Mouse (Mus musculus) neural tube, embryonic 12.5 days (tissue): ENCODE results near the gene Ppt2. TPM values are rescaled to one million over a fixed set of nuclear protein-coding genes. Genes with fewer than 3 reads are reported as not detected.

Experiments used
- ATAC-seq: fragments of 200-750 bp; cut with Nextera tagmentation; 2 replicates; pipeline ENCODE4 v1.8.0; 2017; ENCODE audit warnings: low read depth, mild to moderate bottlenecking, moderate TSS enrichment, moderate library complexity; ENCODE audit not compliant: low FRiP score
- H3K27ac ChIP-seq: fragments of 300-500 bp; sonication (generic); 2 replicates; pipeline ENCODE4 v1.5.1; 2016
- H3K27me3 ChIP-seq: fragments of 300-500 bp; sonication (generic); replicated peaks from 2 replicates; pipeline ENCODE4 v1.6.1; 2016; ENCODE audit warnings: mild to moderate bottlenecking
- H3K36me3 ChIP-seq: fragments of 300-500 bp; sonication (generic); 2 replicates; pipeline ENCODE4 v1.6.1; 2016; ENCODE audit warnings: mild to moderate bottlenecking
- H3K4me1 ChIP-seq: fragments of 300-500 bp; sonication (generic); 2 replicates; pipeline ENCODE4 v1.6.1; 2016
- H3K4me2 ChIP-seq: fragments of 300-500 bp; sonication (generic); replicated peaks from 2 replicates; pipeline ENCODE4 v1.6.1; 2016; ENCODE audit warnings: mild to moderate bottlenecking
- H3K4me3 ChIP-seq: fragments of 300-500 bp; sonication (generic); 2 replicates; pipeline ENCODE4 v1.5.1; 2016
- H3K9ac ChIP-seq: fragments of 300-500 bp; sonication (generic); 2 replicates; pipeline ENCODE4 v1.6.1; 2016; ENCODE audit warnings: mild to moderate bottlenecking
- H3K9me3 ChIP-seq: fragments of 300-500 bp; sonication (generic); 2 replicates; pipeline ENCODE4 v1.6.1; 2016; ENCODE audit warnings: mild to moderate bottlenecking
- WGBS: fragments of 180-500 bp; shearing (Covaris S2); methylation state at CpG from one replicate; pipeline ENCODE4 v1.1.7; 2016; 5-methylcytosine and 5-hydroxymethylcytosine counted together
- polyA plus RNA-seq: library from polyadenylated mRNA; unstranded; fragments of >200 nt; fragmentation: Nextera tagmentation; extraction: Ambion mirVana; gene quantifications from 2 replicates; pipeline ENCODE4 v1.2.1, GENCODE M21; 2016

Gene Ppt2
- polyA plus RNA-seq, 1 experiment from 2014 or later, result 22.9 TPM

- H3K36me3 ChIP-seq, result peaks cover 38% of the 10 kb centered on the region
- no peak overlapping the region for H3K4me2 ChIP-seq
- H3K4me3 ChIP-seq, result no peak overlapping the region
- 78% methylated on average over 9 of the region's 9 CpGs for WGBS
- no peak overlapping the region for H3K27ac ChIP-seq
- H3K9me3 ChIP-seq, result no peaks in the 10 kb centered on the region
- H3K9ac ChIP-seq, result no peak overlapping the region
- H3K4me1 ChIP-seq, result peaks cover 25% of the 10 kb centered on the region
- no peak for ATAC-seq
- H3K27me3 ChIP-seq, result no peaks in the 10 kb centered on the region
These were observed 28.4 kb downstream of the Ppt2 start for GRCm38 (mm10) chr17:34599891-34600290.

- WGBS, result 23% methylated on average over 6 of the region's 6 CpGs
- no peak for ATAC-seq
- Histone ChIP-seq H3K27me3 (no peaks in the 10 kb centered on the region), H3K27ac (no peak within 1 kb of the TSS), H3K4me2 (0 out of 2 replicates have a peak within 1 kb of the TSS, but pooled peaks have one; percentile 1), H3K4me1 (peaks cover 39% of the 10 kb centered on the region), H3K9ac (no peak within 1 kb of the TSS), H3K4me3 (no peak within 1 kb of the TSS), H3K36me3 (peaks cover 44% of the 10 kb centered on the region), H3K9me3 (no peaks in the 10 kb centered on the region)
These were observed 30.7 kb downstream of the Ppt2 start, which contains the start of gene Ager for GRCm38 (mm10) chr17:34597566-34598095. Gene Ager (plus strand): TSS chr17:34597862.

GRCm38 (mm10) chr17:34596098-34596497 lies 32.2 kb downstream of the Ppt2 start:
- Histone ChIP-seq H3K4me3 (no peak overlapping the region), H3K27ac (no peak overlapping the region), H3K9ac (no peak overlapping the region), H3K9me3 (no peaks in the 10 kb centered on the region), H3K4me2 (no peak overlapping the region), H3K4me1 (peaks cover 38% of the 10 kb centered on the region), H3K36me3 (peaks cover 35% of the 10 kb centered on the region), H3K27me3 (no peaks in the 10 kb centered on the region)
- ATAC-seq, result no peak
- 76% methylated on average over 8 of the region's 8 CpGs for WGBS

GRCm38 (mm10) chr17:34593752-34594525 lies 34.4 kb downstream of the Ppt2 start:
- H3K27me3 ChIP-seq, result no peaks in the 10 kb centered on the region
- H3K36me3 ChIP-seq, result peaks cover 19% of the 10 kb centered on the region
- H3K4me2 ChIP-seq, result peak overlapping the region; percentile 93
- peak overlapping the region; percentile 98 for H3K9ac ChIP-seq
- peaks cover 58% of the 10 kb centered on the region for H3K4me1 ChIP-seq
- H3K27ac ChIP-seq, result 0 out of 2 replicates have a peak overlapping the region, but pooled peaks have one; percentile 10
- H3K9me3 ChIP-seq, result no peaks in the 10 kb centered on the region
- WGBS, result 50% methylated on average over 34 of the region's 34 CpGs
- no peak for ATAC-seq
- H3K4me3 ChIP-seq, result peak overlapping the region; percentile 84

- Histone ChIP-seq H3K9ac (peak overlapping the region; percentile 98), H3K4me1 (peaks cover 66% of the 10 kb centered on the region), H3K36me3 (peaks cover 19% of the 10 kb centered on the region)
These were observed 35.4 kb downstream of the Ppt2 start for GRCm38 (mm10) chr17:34592581-34593549.

GRCm38 (mm10) chr17:34591994-34592375 lies 36.3 kb downstream of the Ppt2 start:
- no peaks in the 10 kb centered on the region for H3K27me3 ChIP-seq
- peaks cover 19% of the 10 kb centered on the region for H3K36me3 ChIP-seq
- peak overlapping the region; percentile 98 for H3K9ac ChIP-seq
- H3K4me2 ChIP-seq, result peak overlapping the region; percentile 93
- H3K27ac ChIP-seq, result peak overlapping the region; percentile 96
- H3K4me1 ChIP-seq, result peaks cover 66% of the 10 kb centered on the region
- WGBS, result 2% methylated on average over 29 of the region's 35 CpGs
- peak overlapping the region; percentile 84 for H3K4me3 ChIP-seq
- H3K9me3 ChIP-seq, result no peaks in the 10 kb centered on the region
- peak; percentile 35 for ATAC-seq

More at GRCm38 (mm10) chr17:34592581-34593549, 35.4 kb downstream of the Ppt2 start:
- Histone ChIP-seq H3K27me3 (no peaks in the 10 kb centered on the region), H3K4me2 (peak overlapping the region; percentile 93), H3K27ac (peak overlapping the region; percentile 96), H3K4me3 (peak overlapping the region; percentile 84), H3K9me3 (no peaks in the 10 kb centered on the region)
- peak; percentile 31 for ATAC-seq
- 1% methylated on average over 32 of the region's 32 CpGs for WGBS

GRCm38 (mm10) chr17:34591029-34591993 lies 37.0 kb downstream of the Ppt2 start, which contains the start of gene Pbx2:
Gene Pbx2 (plus strand): TSS chr17:34591266.
- H3K9me3 ChIP-seq, result no peaks in the 10 kb centered on the region
- H3K27me3 ChIP-seq, result no peaks in the 10 kb centered on the region
- H3K4me2 ChIP-seq, result peak within 1 kb of the TSS; percentile 93
- H3K4me1 ChIP-seq, result peaks cover 70% of the 10 kb centered on the region
- H3K36me3 ChIP-seq, result peaks cover 19% of the 10 kb centered on the region
- peak within 1 kb of the TSS; percentile 98 for H3K9ac ChIP-seq
- H3K27ac ChIP-seq, result peak within 1 kb of the TSS; percentile 96
- ATAC-seq, result peak; percentile 4; the same call in 1 of the 2 replicates
- WGBS, result 2% methylated on average over 21 of the region's 21 CpGs
- H3K4me3 ChIP-seq, result peak within 1 kb of the TSS; percentile 84

GRCm38 (mm10) chr17:34590154-34590987 lies 37.9 kb downstream of the Ppt2 start:
- H3K36me3 ChIP-seq, result peaks cover 11% of the 10 kb centered on the region
- H3K4me2 ChIP-seq, result peak overlapping the region; percentile 93
- peaks cover 79% of the 10 kb centered on the region for H3K4me1 ChIP-seq
- H3K9ac ChIP-seq, result no peak overlapping the region; the same call in 1 of the 2 replicates
- H3K9me3 ChIP-seq, result no peaks in the 10 kb centered on the region
- H3K27me3 ChIP-seq, result no peaks in the 10 kb centered on the region
- no peak overlapping the region for H3K27ac ChIP-seq
- WGBS, result 73% methylated on average over 15 of the region's 15 CpGs
- H3K4me3 ChIP-seq, result no peak overlapping the region
- ATAC-seq, result no peak

- Histone ChIP-seq H3K9me3 (no peaks in the 10 kb centered on the region), H3K9ac (no peak within 1 kb of the TSS; the same call in 1 of the 2 replicates), H3K4me3 (no peak within 1 kb of the TSS), H3K36me3 (peaks cover 4% of the 10 kb centered on the region; the same call in 1 of the 2 replicates), H3K4me2 (peak within 1 kb of the TSS; percentile 93), H3K27me3 (no peaks in the 10 kb centered on the region), H3K4me1 (peaks cover 76% of the 10 kb centered on the region), H3K27ac (no peak within 1 kb of the TSS)
- WGBS, result 41% methylated on average over 7 of the region's 7 CpGs
- no peak for ATAC-seq
These were observed 38.6 kb downstream of the Ppt2 start, which contains the start of gene Gpsm3 for GRCm38 (mm10) chr17:34589681-34590101. Gene Gpsm3 (plus strand): TSS chr17:34589806.

GRCm38 (mm10) chr17:34589206-34589605 lies 39.1 kb downstream of the Ppt2 start:
- 54% methylated on average over 7 of the region's 7 CpGs for WGBS
- H3K9me3 ChIP-seq, result no peaks in the 10 kb centered on the region
- peak overlapping the region; percentile 35 for H3K4me2 ChIP-seq
- H3K36me3 ChIP-seq, result no peaks in the 10 kb centered on the region
- H3K4me1 ChIP-seq, result peaks cover 71% of the 10 kb centered on the region
- H3K27me3 ChIP-seq, result no peaks in the 10 kb centered on the region
- no peak overlapping the region for H3K9ac ChIP-seq
- no peak for ATAC-seq
- H3K4me3 ChIP-seq, result no peak overlapping the region
- no peak overlapping the region for H3K27ac ChIP-seq
